Mouse (Mus musculus) forebrain, embryonic 16.5 days (tissue): ENCODE results near the gene Napa. TPM values are rescaled to one million over a fixed set of nuclear protein-coding genes. Genes with fewer than 3 reads are reported as not detected.

Source experiments
- ATAC-seq: fragments of 200-750 bp; cut with Nextera tagmentation; 2 replicates; pipeline ENCODE4 v1.8.0; 2017; ENCODE audit warnings: mild to moderate bottlenecking, moderate library complexity
- H3K27ac ChIP-seq: fragments of 300-500 bp; sonication (generic); 2 replicates; pipeline ENCODE4 v1.5.1; 2014; ENCODE audit warnings: low read length, control low read depth
- H3K27me3 ChIP-seq: fragments of 300-500 bp; sonication (generic); replicated peaks from 2 replicates; pipeline ENCODE4 v1.6.1; 2014; ENCODE audit warnings: low read length; ENCODE audit not compliant: control insufficient read depth, insufficient read depth
- H3K36me3 ChIP-seq: fragments of 300-500 bp; sonication (generic); 2 replicates; pipeline ENCODE4 v1.6.1; 2014; ENCODE audit not compliant: control insufficient read depth, insufficient read depth
- H3K4me1 ChIP-seq: fragments of 300-500 bp; sonication (generic); replicated peaks from 2 replicates; pipeline ENCODE4 v1.6.1; 2014; ENCODE audit warnings: low read length; ENCODE audit not compliant: control insufficient read depth, insufficient read depth
- H3K4me2 ChIP-seq: fragments of 300-500 bp; sonication (generic); 2 replicates; pipeline ENCODE4 v1.6.1; 2014; ENCODE audit warnings: mild to moderate bottlenecking, low read length, control low read depth
- H3K4me3 ChIP-seq: fragments of 300-500 bp; sonication (generic); replicated peaks from 2 replicates; pipeline ENCODE4 v1.5.1; 2014; ENCODE audit warnings: mild to moderate bottlenecking, low read length, control low read depth
- H3K9ac ChIP-seq: fragments of 300-500 bp; sonication (generic); replicated peaks from 2 replicates; pipeline ENCODE4 v1.6.1; 2014; ENCODE audit warnings: low read depth, low read length, control low read depth
- H3K9me3 ChIP-seq: fragments of 300-500 bp; sonication (generic); 2 replicates; pipeline ENCODE4 v1.6.1; 2016; ENCODE audit warnings: low read length; ENCODE audit not compliant: control insufficient read depth
- WGBS: fragments of 180-500 bp; shearing (Covaris S2); extraction: QIAGEN DNeasy Blood & Tissue Kit; methylation state at CpG from one replicate; pipeline ENCODE4 v1.1.7; 2014; 5-methylcytosine and 5-hydroxymethylcytosine counted together
- polyA plus RNA-seq: library from polyadenylated mRNA; unstranded; fragments of >200 nt; fragmentation: Nextera tagmentation; extraction: Ambion mirVana; gene quantifications from 2 replicates; pipeline ENCODE4 v1.2.1, GENCODE M21; 2015

Gene Napa
- polyA plus RNA-seq, 1 experiment from 2014 or later, result 220 TPM

DNA sequence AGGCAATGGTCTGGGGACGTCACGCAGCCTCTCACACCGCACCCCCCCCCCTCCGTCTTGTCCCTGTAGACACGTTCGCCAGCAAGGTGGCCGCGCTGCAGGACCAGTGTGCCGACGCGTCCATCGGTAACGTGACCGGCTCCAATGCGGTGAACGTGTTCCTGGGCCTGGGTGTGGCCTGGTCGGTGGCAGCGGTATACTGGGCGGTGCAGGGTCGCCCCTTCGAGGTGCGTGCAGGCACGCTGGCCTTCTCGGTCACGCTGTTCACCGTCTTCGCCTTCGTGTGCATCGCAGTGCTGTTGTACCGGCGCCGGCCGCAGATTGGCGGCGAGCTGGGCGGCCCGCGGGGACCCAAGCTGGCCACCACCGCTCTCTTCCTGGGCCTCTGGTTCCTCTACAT, 60.5 kb downstream of the Napa start:
- Histone ChIP-seq H3K4me3 (no peak overlapping the region; the same call in 1 of the 2 replicates), H3K27me3 (peaks cover 2% of the 10 kb centered on the region; the same call in 1 of the 2 replicates), H3K27ac (no peak overlapping the region), H3K4me1 (peaks cover 6% of the 10 kb centered on the region; the same call in 1 of the 2 replicates), H3K9me3 (no peaks in the 10 kb centered on the region), H3K4me2 (peak overlapping the region; percentile 29), H3K9ac (no peak overlapping the region), H3K36me3 (no peaks in the 10 kb centered on the region)
- ATAC-seq, result no peak
- 8% methylated on average over 39 of the region's 39 CpGs for WGBS

GRCm38 (mm10) chr7:16160702-16161101, 62.4 kb downstream of the Napa start:
- Histone ChIP-seq H3K9ac (no peak overlapping the region), H3K4me1 (peaks cover 4% of the 10 kb centered on the region; the same call in 1 of the 2 replicates), H3K9me3 (no peaks in the 10 kb centered on the region), H3K4me2 (no peak overlapping the region), H3K4me3 (no peak overlapping the region), H3K27me3 (peaks cover 2% of the 10 kb centered on the region; the same call in 1 of the 2 replicates), H3K36me3 (no peaks in the 10 kb centered on the region), H3K27ac (no peak overlapping the region)
- WGBS, result 68% methylated on average over 3 of the region's 3 CpGs
- ATAC-seq, result no peak

DNA sequence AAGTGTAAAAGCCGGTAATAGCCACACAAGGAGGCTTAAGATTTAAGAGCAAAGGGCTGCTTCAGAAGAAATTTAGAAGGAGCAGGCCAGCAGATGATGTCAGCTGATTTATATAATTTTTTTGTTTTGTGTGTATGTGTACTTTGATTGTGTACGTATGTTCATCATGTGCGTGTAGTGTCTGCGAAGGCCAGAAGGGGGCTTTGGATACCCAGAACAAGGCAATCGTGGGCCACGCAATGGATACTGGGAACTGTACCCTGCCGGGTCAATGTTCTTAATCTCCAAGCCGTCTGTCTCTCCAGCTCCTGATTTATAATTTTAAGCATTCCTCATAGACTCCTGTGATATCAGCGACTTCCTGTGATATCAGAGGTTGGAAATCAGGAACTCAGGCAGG, 63.0 kb downstream of the Napa start:
- 91% methylated on average over 9 of the region's 9 CpGs for WGBS
- no peak for ATAC-seq
- Histone ChIP-seq H3K27me3 (peaks cover 2% of the 10 kb centered on the region; the same call in 1 of the 2 replicates), H3K4me2 (no peak overlapping the region), H3K4me3 (no peak overlapping the region), H3K9ac (no peak overlapping the region), H3K36me3 (no peaks in the 10 kb centered on the region), H3K4me1 (peaks cover 3% of the 10 kb centered on the region; the same call in 1 of the 2 replicates), H3K27ac (no peak overlapping the region), H3K9me3 (no peaks in the 10 kb centered on the region)

DNA sequence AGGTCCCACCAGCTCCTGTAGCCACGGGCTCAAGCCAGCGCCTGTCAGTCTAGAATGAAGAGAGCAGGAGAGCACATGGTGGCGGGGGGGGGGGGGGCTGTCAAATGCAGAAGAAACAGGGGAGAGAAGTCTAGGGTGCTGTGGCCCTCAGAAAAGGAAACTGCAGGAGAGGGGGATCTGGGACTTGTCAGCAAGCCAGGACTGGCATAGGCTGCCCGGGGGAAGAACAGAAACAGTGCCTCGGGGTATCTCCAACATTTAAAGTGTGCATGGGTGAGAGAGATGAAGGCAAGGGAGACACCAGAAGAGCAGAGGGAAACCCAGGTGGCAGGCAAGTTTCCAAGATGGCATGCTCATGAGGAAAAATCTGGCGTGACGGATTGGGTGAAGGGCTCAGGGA, 63.8 kb downstream of the Napa start:
- Histone ChIP-seq H3K4me2 (no peak overlapping the region), H3K27ac (no peak overlapping the region), H3K9me3 (no peaks in the 10 kb centered on the region), H3K9ac (no peak overlapping the region), H3K4me3 (no peak overlapping the region), H3K27me3 (peaks cover 2% of the 10 kb centered on the region; the same call in 1 of the 2 replicates), H3K36me3 (no peaks in the 10 kb centered on the region), H3K4me1 (peaks cover 3% of the 10 kb centered on the region; the same call in 1 of the 2 replicates)
- peak; percentile 31; the same call in 1 of the 2 replicates for ATAC-seq
- WGBS, result 67% methylated on average over 7 of the region's 7 CpGs

Other genes with a start within 250 kb of the Napa start
- gene Crx, start 218.5 kb upstream of the Napa start, polyA plus RNA-seq, result 0.07 TPM in 1 of 2 replicates, not detected in the other
- not detected in 2 replicates for gene Crxos, start 215.8 kb upstream of the Napa start, polyA plus RNA-seq
- gene Selenow, start 176.1 kb upstream of the Napa start, polyA plus RNA-seq, result 1,473 and 1,544 TPM in 2 replicates
- 139 and 141 TPM in 2 replicates for gene Nop53, start 152.4 kb upstream of the Napa start, polyA plus RNA-seq
- 5.4 and 5.6 TPM in 2 replicates for gene Ehd2, start 130.9 kb upstream of the Napa start, polyA plus RNA-seq
- gene Bicra, start 50.5 kb upstream of the Napa start, polyA plus RNA-seq, result 9.0 and 11.2 TPM in 2 replicates
- gene Zfp541, start 36.6 kb upstream of the Napa start, polyA plus RNA-seq, result 0.14 TPM in 1 of 2 replicates, not detected in the other
- gene Kptn, start 21.4 kb downstream of the Napa start, polyA plus RNA-seq, result 40.9 and 53.2 TPM in 2 replicates
- 0.72 and 1.1 TPM in 2 replicates for gene Slc8a2, start 31.4 kb downstream of the Napa start, polyA plus RNA-seq
- 99.6 and 118 TPM in 2 replicates for gene Meis3, start 76.6 kb downstream of the Napa start, polyA plus RNA-seq
- gene Dhx34, start 123.6 kb downstream of the Napa start, polyA plus RNA-seq, result 13.9 and 15.5 TPM in 2 replicates
- 0.16 TPM in 1 of 2 replicates, not detected in the other for gene C5ar2, start 145.7 kb downstream of the Napa start, polyA plus RNA-seq
- gene C5ar1, start 161.1 kb downstream of the Napa start, polyA plus RNA-seq, result 1.2 and 2.0 TPM in 2 replicates
- gene Inafm1, start 175.2 kb downstream of the Napa start, polyA plus RNA-seq, result 23.3 and 27.2 TPM in 2 replicates
- 25.0 and 29.4 TPM in 2 replicates for gene Ccdc9, start 188.3 kb downstream of the Napa start, polyA plus RNA-seq
- gene Bbc3, start 209.9 kb downstream of the Napa start, polyA plus RNA-seq, result 17.6 and 18.9 TPM in 2 replicates